Mouse (Mus musculus) naive thymus-derived CD4-positive, alpha-beta T cell, adult 2 months (primary cell): ENCODE measurements around the gene Lekr1.
"Not testable (repeated sequence)": the region's sequence is repeated elsewhere in the genome, so short reads cannot be mapped to it uniquely, and the experiment has no call there.

Experiments
- DNase-seq: peaks from one replicate; pipeline ENCODE4 v3.0.0-alpha.2; 2011; ENCODE audit warnings: low read depth

The Lekr1 gene

GRCm38 (mm10) chr3:65769666-65770065, 103.6 kb downstream of the Lekr1 start:
- DNase-seq: not testable (repeated sequence)

- DNase-seq: no peak
Measured at GRCm38 (mm10) chr3:65773910-65774309, 107.9 kb downstream of the Lekr1 start.

GRCm38 (mm10) chr3:65775096-65775495, 109.1 kb downstream of the Lekr1 start:
- DNase-seq: no peak

GRCm38 (mm10) chr3:65782246-65782645, 116.2 kb downstream of the Lekr1 start:
- DNase-seq: no peak

GRCm38 (mm10) chr3:65790076-65790685, 124.2 kb downstream of the Lekr1 start:
- no peak for DNase-seq

GRCm38 (mm10) chr3:65793561-65793960, 127.5 kb downstream of the Lekr1 start:
- peak; percentile 15 for DNase-seq

GRCm38 (mm10) chr3:65794711-65795110, 128.7 kb downstream of the Lekr1 start:
- no peak for DNase-seq

- no peak for DNase-seq
Measured at GRCm38 (mm10) chr3:65797345-65798137, 131.5 kb downstream of the Lekr1 start.

GRCm38 (mm10) chr3:65800962-65801361, 134.9 kb downstream of the Lekr1 start:
- no peak for DNase-seq

- DNase-seq: no peak
Measured at GRCm38 (mm10) chr3:65802185-65802584, 136.2 kb downstream of the Lekr1 start.

GRCm38 (mm10) chr3:65802868-65803267, 136.8 kb downstream of the Lekr1 start:
- DNase-seq: no peak

- no peak for DNase-seq
Measured at GRCm38 (mm10) chr3:65814881-65815280, 148.9 kb downstream of the Lekr1 start.

- no peak for DNase-seq
Measured at GRCm38 (mm10) chr3:65816012-65816411, 150.0 kb downstream of the Lekr1 start.

GRCm38 (mm10) chr3:65818597-65818996, 152.6 kb downstream of the Lekr1 start:
- DNase-seq: no peak

- no peak for DNase-seq
Measured at GRCm38 (mm10) chr3:65819841-65820240, 153.8 kb downstream of the Lekr1 start.

GRCm38 (mm10) chr3:65824886-65825285, 158.9 kb downstream of the Lekr1 start:
- DNase-seq: no peak

- no peak for DNase-seq
Measured at GRCm38 (mm10) chr3:65826716-65827115, 160.7 kb downstream of the Lekr1 start.

- no peak for DNase-seq
Measured at GRCm38 (mm10) chr3:65827400-65827799, 161.4 kb downstream of the Lekr1 start.

GRCm38 (mm10) chr3:65828020-65828419, 162.0 kb downstream of the Lekr1 start:
- no peak for DNase-seq

- no peak for DNase-seq
Measured at GRCm38 (mm10) chr3:65829230-65829629, 163.2 kb downstream of the Lekr1 start.

GRCm38 (mm10) chr3:65829943-65830483, 164.0 kb downstream of the Lekr1 start:
- DNase-seq: no peak

GRCm38 (mm10) chr3:65830801-65831200, 164.8 kb downstream of the Lekr1 start:
- DNase-seq: no peak

GRCm38 (mm10) chr3:65832398-65832797, 166.4 kb downstream of the Lekr1 start:
- DNase-seq: no peak
